ENCODE assay signal across 21 mouse cellular contexts in the genomic region with DNA sequence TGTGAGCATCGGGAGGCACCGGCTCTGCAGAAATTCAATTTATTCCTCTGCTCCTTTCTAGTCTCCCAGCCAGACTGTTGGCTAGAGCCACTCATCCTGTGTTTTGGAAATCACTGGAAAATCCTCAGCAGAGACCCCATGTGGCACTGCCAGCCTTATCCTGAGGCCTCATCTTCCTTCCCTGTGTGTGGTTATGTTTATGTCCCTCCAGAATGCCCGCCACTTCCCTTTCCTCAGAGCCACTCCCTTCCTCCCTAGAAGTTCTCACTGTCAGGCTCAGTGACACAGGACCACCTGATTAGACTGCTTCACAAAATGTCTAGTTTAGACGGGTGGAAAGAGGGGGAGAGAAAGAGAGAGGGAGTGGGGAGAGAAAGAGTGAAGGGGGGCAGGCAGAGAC.
DNase-seq lines count a peak whose midpoint lies in the region; ATAC-seq lines count a peak whose summit lies in the region.
"Had no signal": no experiment of that assay in that cellular context is flagged by ENCODE, and none has a peak within 500 bp of the region (broad histone marks: within the 10 kb centered on the region; RNA-seq: fewer than 3 reads in every experiment).

No protein-coding gene starts in this region.

- H3K4me1 ChIP-seq in heart, embryonic 12.5 days (replicated peaks), result peaks cover 19% of the 10 kb centered on the region
- H3K4me1 ChIP-seq in heart, embryonic 11.5 days (ENCODE audit: control insufficient read depth, insufficient read depth, low read length), result peaks cover 12% of the 10 kb centered on the region
- H3K4me1 ChIP-seq: liver, embryonic 13.5 days had no signal

- H3K4me2 ChIP-seq in heart, embryonic 12.5 days, result no peak overlapping the region
- H3K4me2 ChIP-seq in heart, embryonic 11.5 days, result no peak overlapping the region
- H3K4me2 ChIP-seq: forebrain, embryonic 12.5 days; limb, embryonic 13.5 days; liver, embryonic 13.5 days; midbrain, embryonic 11.5 days; neural tube, embryonic 15.5 days had no signal

- H3K27me3 ChIP-seq in heart, embryonic 12.5 days (replicated peaks), result no peaks in the 10 kb centered on the region
- H3K27me3 ChIP-seq in heart, embryonic 11.5 days (ENCODE audit: control insufficient read depth, insufficient read depth, low read length), result no peaks in the 10 kb centered on the region
- H3K27me3 ChIP-seq: forebrain, embryonic 12.5 days; limb, embryonic 13.5 days; liver, embryonic 13.5 days; neural tube, embryonic 15.5 days had no signal

- H3K9ac ChIP-seq in heart, embryonic 12.5 days, result no peak overlapping the region
- H3K9ac ChIP-seq in heart, embryonic 11.5 days (ENCODE audit: low read depth, low read length), result no peak overlapping the region
- H3K9ac ChIP-seq: forebrain, embryonic 12.5 days; limb, embryonic 13.5 days; liver, embryonic 13.5 days; neural tube, embryonic 15.5 days had no signal

- H3K4me3 ChIP-seq in heart, embryonic 12.5 days, result no peak overlapping the region
- no peak overlapping the region for H3K4me3 ChIP-seq in heart, embryonic 11.5 days (ENCODE audit: low read depth, low read length)
- H3K4me3 ChIP-seq: forebrain, embryonic 12.5 days; heart, adult 2 months; limb, embryonic 13.5 days; liver, embryonic 13.5 days; neural tube, embryonic 15.5 days had no signal

- H3K36me3 ChIP-seq in heart, embryonic 12.5 days, result peaks cover 2% of the 10 kb centered on the region; the same call in 1 of the 2 replicates
- H3K36me3 ChIP-seq in heart, embryonic 11.5 days (ENCODE audit: control insufficient read depth, insufficient read depth, low read length), result no peaks in the 10 kb centered on the region
- H3K36me3 ChIP-seq: forebrain, embryonic 12.5 days; limb, embryonic 13.5 days; liver, embryonic 13.5 days; neural tube, embryonic 15.5 days had no signal

- no peak overlapping the region for H3K27ac ChIP-seq in heart, embryonic 12.5 days (ENCODE audit: poor library complexity, severe bottlenecking)
- H3K27ac ChIP-seq in heart, embryonic 11.5 days (ENCODE audit: low read depth, low read length), result no peak overlapping the region
- H3K27ac ChIP-seq: forebrain, embryonic 12.5 days; heart, adult 2 months; limb, embryonic 13.5 days; liver, embryonic 13.5 days; neural tube, embryonic 15.5 days had no signal

- ATAC-seq in heart, embryonic 12.5 days (ENCODE audit: insufficient number of reproducible peaks, low FRiP score), result peak; percentile 53; the same call in 1 of the 2 replicates
- ATAC-seq in heart, embryonic 11.5 days (replicated peaks; ENCODE audit: insufficient number of reproducible peaks, low FRiP score, low TSS enrichment), result no peak
- ATAC-seq in common myeloid progenitor, adult 5-6 weeks (replicated peaks; ENCODE audit: low read depth, poor library complexity, severe bottlenecking), result peak; percentile 90

- DNase-seq in 416B (ENCODE audit: low read depth), result peak; percentile 4
- peak; percentile 62 for DNase-seq in lung, postnatal 36 days
- DNase-seq in ovary, postnatal 10 days (ENCODE audit: low spot score), result no peak
- no peak for DNase-seq in embryo, embryonic 11 days
- DNase-seq: adrenal gland, adult 2 months; gastrocnemius, postnatal 10 days; heart, adult 2 months; heart, postnatal 10 days; kidney, adult 11 months; kidney, postnatal 4 days; layer of hippocampus, adult 9-11 months; liver, embryonic 13.5 days; right cerebral cortex, postnatal 25 days; thymus, postnatal 36 days had no signal

- WGBS in heart, embryonic 12.5 days, result 39% methylated on average over 4 of the region's 4 CpGs
- WGBS in heart, embryonic 11.5 days (ENCODE audit: insufficient replicate concordance), result 61% methylated on average over 4 of the region's 4 CpGs

- H3K9me3 ChIP-seq in heart, embryonic 12.5 days (replicated peaks), result no peaks in the 10 kb centered on the region
- no peaks in the 10 kb centered on the region for H3K9me3 ChIP-seq in heart, embryonic 11.5 days (replicated peaks; ENCODE audit: control insufficient read depth, low read length)
- H3K9me3 ChIP-seq: forebrain, embryonic 12.5 days; limb, embryonic 13.5 days; liver, embryonic 13.5 days; neural tube, embryonic 15.5 days had no signal

Comparison
In these comparisons a context has a peak if more than half of its experiments do, and no peak if none do; other contexts are left out.
1. DNase-seq: peak in 416B (single experiment) and lung, postnatal 36 days (single experiment); none in ovary, postnatal 10 days (single experiment) and embryo, embryonic 11 days (single experiment).